ENCODE assay signal across 12 mouse cellular contexts in genomic region chr8:57325111-57325891, GRCm38 (mm10). TPM values are rescaled to one million over a fixed set of nuclear protein-coding genes. Genes with fewer than 3 reads are reported as not detected.
DNase-seq lines count a peak whose midpoint lies in the region; ATAC-seq lines count a peak whose summit lies in the region.
"Had no signal": no experiment of that assay in that cellular context is flagged by ENCODE, and none has a peak within 500 bp of the region (broad histone marks: within the 10 kb centered on the region; RNA-seq: fewer than 3 reads in every experiment).

No protein-coding gene starts in this region.

- DNase-seq in embryo, embryonic 9.5 days (ENCODE audit: extremely low spot score), result peak; percentile 67
- DNase-seq in embryo, embryonic 10.5 days (ENCODE audit: low spot score), result no peak
- peak; percentile 65 for DNase-seq in midbrain, embryonic 10.5 days (ENCODE audit: low spot score)
- peak; percentile 72 for DNase-seq in limb, embryonic 11.5 days (ENCODE audit: low spot score)
- DNase-seq in right cerebral cortex, postnatal 10 days (ENCODE audit: low spot score in 2 of 2), result no peak
- no peak for DNase-seq in spleen, postnatal 4 days (ENCODE audit: low spot score in 2 of 2)
- DNase-seq: cerebellum, adult 9-11 months; lung, postnatal 10 days had no signal

- no peak for ATAC-seq in midbrain, embryonic 15.5 days (replicated peaks)
- no peak for ATAC-seq in limb, embryonic 11.5 days (ENCODE audit: insufficient number of reproducible peaks, low FRiP score, low TSS enrichment, low read depth)
- no peak for ATAC-seq in stomach, embryonic 16.5 days (ENCODE audit: insufficient read depth, low FRiP score)
- ATAC-seq: midbrain, embryonic 16.5 days had no signal

- H3K9ac ChIP-seq in midbrain, embryonic 15.5 days, result no peak overlapping the region
- H3K9ac ChIP-seq in limb, embryonic 11.5 days (ENCODE audit: low read length), result peak overlapping the region; percentile 84
- H3K9ac ChIP-seq in stomach, embryonic 16.5 days (ENCODE audit: low read length), result peak overlapping the region; percentile 66
- H3K9ac ChIP-seq: kidney, embryonic 15.5 days had no signal

- WGBS in midbrain, embryonic 10.5 days, result 2% methylated on average over 21 of the region's 21 CpGs
- 2% methylated on average over 21 of the region's 21 CpGs for WGBS in midbrain, embryonic 15.5 days
- 2% methylated on average over 21 of the region's 21 CpGs for WGBS in limb, embryonic 11.5 days
- 19% methylated on average over 21 of the region's 21 CpGs for WGBS in stomach, embryonic 16.5 days

- H3K9me3 ChIP-seq in midbrain, embryonic 10.5 days (replicated peaks), result no peaks in the 10 kb centered on the region
- no peaks in the 10 kb centered on the region for H3K9me3 ChIP-seq in midbrain, embryonic 15.5 days
- no peaks in the 10 kb centered on the region for H3K9me3 ChIP-seq in limb, embryonic 11.5 days (ENCODE audit: control insufficient read depth, low read length)
- no peaks in the 10 kb centered on the region for H3K9me3 ChIP-seq in stomach, embryonic 16.5 days (replicated peaks; ENCODE audit: control insufficient read depth, low read length)
- H3K9me3 ChIP-seq: kidney, embryonic 15.5 days had no signal

- H3K4me2 ChIP-seq in midbrain, embryonic 15.5 days, result no peak overlapping the region
- peak overlapping the region; percentile 57 for H3K4me2 ChIP-seq in limb, embryonic 11.5 days (ENCODE audit: low read depth, severe bottlenecking)
- peak overlapping the region; percentile 63 for H3K4me2 ChIP-seq in stomach, embryonic 16.5 days (ENCODE audit: low read depth, low read length)
- H3K4me2 ChIP-seq: kidney, embryonic 15.5 days had no signal

- H3K4me1 ChIP-seq in midbrain, embryonic 10.5 days, result peaks cover 44% of the 10 kb centered on the region
- H3K4me1 ChIP-seq in midbrain, embryonic 15.5 days, result peaks cover 24% of the 10 kb centered on the region
- H3K4me1 ChIP-seq in limb, embryonic 11.5 days (ENCODE audit: control insufficient read depth, insufficient read depth, low read length), result peaks cover 9% of the 10 kb centered on the region; the same call in 1 of the 2 replicates
- H3K4me1 ChIP-seq in stomach, embryonic 16.5 days (ENCODE audit: control insufficient read depth, insufficient read depth, low read length), result peaks cover 10% of the 10 kb centered on the region

- H3K4me3 ChIP-seq in midbrain, embryonic 10.5 days, result no peak overlapping the region
- H3K4me3 ChIP-seq in midbrain, embryonic 15.5 days, result no peak overlapping the region
- H3K4me3 ChIP-seq in limb, embryonic 11.5 days (ENCODE audit: low read depth, low read length), result peak overlapping the region; percentile 85
- peak overlapping the region; percentile 40 for H3K4me3 ChIP-seq in stomach, embryonic 16.5 days (replicated peaks; ENCODE audit: low read length)
- H3K4me3 ChIP-seq: kidney, embryonic 15.5 days had no signal

- peaks cover 100% of the 10 kb centered on the region for H3K27me3 ChIP-seq in midbrain, embryonic 10.5 days (ENCODE audit: low read depth, poor library complexity, severe bottlenecking)
- H3K27me3 ChIP-seq in midbrain, embryonic 15.5 days (replicated peaks), result peaks cover 82% of the 10 kb centered on the region
- H3K27me3 ChIP-seq in limb, embryonic 11.5 days (ENCODE audit: control insufficient read depth, insufficient read depth, low read length), result peaks cover 22% of the 10 kb centered on the region
- H3K27me3 ChIP-seq in stomach, embryonic 16.5 days (ENCODE audit: control insufficient read depth, insufficient read depth, low read length), result peaks cover 60% of the 10 kb centered on the region

- H3K27ac ChIP-seq in midbrain, embryonic 10.5 days (replicated peaks), result no peak overlapping the region
- H3K27ac ChIP-seq in midbrain, embryonic 15.5 days, result no peak overlapping the region
- peak overlapping the region; percentile 88 for H3K27ac ChIP-seq in limb, embryonic 11.5 days (replicated peaks; ENCODE audit: low read depth, low read length)
- H3K27ac ChIP-seq in stomach, embryonic 16.5 days (ENCODE audit: low read length), result peak overlapping the region; percentile 79
- H3K27ac ChIP-seq: kidney, embryonic 15.5 days had no signal

- no peaks in the 10 kb centered on the region for H3K36me3 ChIP-seq in midbrain, embryonic 10.5 days
- no peaks in the 10 kb centered on the region for H3K36me3 ChIP-seq in midbrain, embryonic 15.5 days (replicated peaks)
- no peaks in the 10 kb centered on the region; the same call in 1 of the 2 replicates for H3K36me3 ChIP-seq in limb, embryonic 11.5 days (ENCODE audit: control insufficient read depth, insufficient read depth, low read length)
- H3K36me3 ChIP-seq in stomach, embryonic 16.5 days (ENCODE audit: control insufficient read depth, insufficient read depth, low read length), result no peaks in the 10 kb centered on the region
- H3K36me3 ChIP-seq: kidney, embryonic 15.5 days had no signal

RNA-seq across cellular contexts. Expression of gene Hand2, which starts 4.5 kb away (rescaled TPM):
- not detected in 2 replicates for polyA plus RNA-seq in midbrain, embryonic 10.5 days (2016; fragmentation: Nextera tagmentation; extraction: Ambion mirVana)
- not detected in 2 replicates for polyA plus RNA-seq in midbrain, embryonic 15.5 days (2015; fragmentation: Nextera tagmentation; extraction: Ambion mirVana)
- 27.3 and 30.3 TPM in 2 replicates for polyA plus RNA-seq in limb, embryonic 11.5 days (2014; fragmentation: Nextera tagmentation; extraction: Ambion mirVana)
- polyA plus RNA-seq in stomach, embryonic 16.5 days (2015; fragmentation: Nextera tagmentation; extraction: Ambion mirVana), result 6.2 and 7.5 TPM in 2 replicates
- polyA plus RNA-seq: midbrain, embryonic 16.5 days had no signal

Comparison
In these comparisons a context has a peak if more than half of its experiments do, and no peak if none do; other contexts are left out.
1. DNase-seq: peak in embryo, embryonic 9.5 days (single experiment), midbrain, embryonic 10.5 days (single experiment) and limb, embryonic 11.5 days (single experiment); none in embryo, embryonic 10.5 days (single experiment), right cerebral cortex, postnatal 10 days (0 of 2) and spleen, postnatal 4 days (0 of 2).
2. H3K27ac ChIP-seq: peak in limb, embryonic 11.5 days (single experiment) and stomach, embryonic 16.5 days (single experiment); none in midbrain, embryonic 10.5 days (single experiment) and midbrain, embryonic 15.5 days (single experiment).
3. H3K4me3 ChIP-seq: peak in limb, embryonic 11.5 days (single experiment) and stomach, embryonic 16.5 days (single experiment); none in midbrain, embryonic 10.5 days (single experiment) and midbrain, embryonic 15.5 days (single experiment).